Mouse (Mus musculus) ES-E14 (cell line): Measurements from ENCODE around the gene Cdpf1. TPM values are rescaled to one million over a fixed set of nuclear protein-coding genes. Genes with fewer than 3 reads are reported as not detected.

ENCODE experiments used
- DNase-seq: peaks from one replicate; pipeline ENCODE4 v3.0.0-alpha.2; 2013; ENCODE audit warnings: low read depth, low spot score
- H3K27ac ChIP-seq: 2 replicates; pipeline ENCODE4 v1.5.1; 2012; ENCODE audit warnings: low read depth, mild to moderate bottlenecking, low read length, moderate library complexity, mixed read lengths; ENCODE audit not compliant: poor library complexity, insufficient read depth, severe bottlenecking
- H3K36me3 ChIP-seq: 2 replicates; pipeline ENCODE4 v1.6.1; 2012; ENCODE audit warnings: mild to moderate bottlenecking, low read length, moderate library complexity, mixed read lengths; ENCODE audit not compliant: control insufficient read depth, poor library complexity, insufficient read depth, severe bottlenecking
- H3K4me1 ChIP-seq, 2 experiments: fragments of 150-350 bp in 1 of 2; sonication (generic) in 1 of 2; 2 replicates each; pipeline ENCODE4 v1.6.1; 2012; ENCODE audit warnings: low read length in 2 of 2, mild to moderate bottlenecking in 1 of 2, mixed read lengths in 1 of 2; ENCODE audit not compliant: control insufficient read depth in 2 of 2, insufficient read depth in 2 of 2, poor library complexity in 1 of 2
- H3K4me3 ChIP-seq, 2 experiments: fragments of 150-350 bp in 1 of 2; sonication (generic) in 1 of 2; 2 replicates each; pipeline ENCODE4 v1.5.1; 2012; ENCODE audit warnings: low read length in 2 of 2, low read depth in 1 of 2, mild to moderate bottlenecking in 1 of 2, mixed read lengths in 1 of 2; ENCODE audit not compliant: insufficient read depth in 1 of 2, poor library complexity in 1 of 2, severe bottlenecking in 1 of 2
- H3K9ac ChIP-seq: 2 replicates; pipeline ENCODE4 v1.6.1; 2012; ENCODE audit warnings: low read depth, mild to moderate bottlenecking, low read length, mixed read lengths; ENCODE audit not compliant: poor library complexity, insufficient read depth, severe bottlenecking
- H3K9me3 ChIP-seq: fragments of 150-350 bp; sonication (generic); 2 replicates; pipeline ENCODE4 v1.6.1; 2012; ENCODE audit warnings: low read depth, mild to moderate bottlenecking, low read length; ENCODE audit not compliant: control insufficient read depth, insufficient read depth
- CHD2 ChIP-seq: IDR thresholded peaks from 2 replicates; pipeline ENCODE4 v1.6.1; 2014; ENCODE audit warnings: mild to moderate bottlenecking, low read depth, low read length, inconsistent platforms
- HCFC1 ChIP-seq: IDR thresholded peaks from 2 replicates; pipeline ENCODE4 v1.6.1; 2012; ENCODE audit warnings: low read length, inconsistent platforms, borderline replicate concordance; ENCODE audit not compliant: insufficient read depth
- MAFK ChIP-seq: IDR thresholded peaks from 2 replicates; pipeline ENCODE4 v1.6.1; 2014; ENCODE audit warnings: mild to moderate bottlenecking, low read depth, low read length, inconsistent platforms; ENCODE audit not compliant: insufficient read depth
- ZC3H11A ChIP-seq: IDR thresholded peaks from 2 replicates; pipeline ENCODE4 v1.6.1; 2012; ENCODE audit warnings: low read depth, mild to moderate bottlenecking, inconsistent platforms, low read length, borderline replicate concordance
- ZNF384 ChIP-seq: IDR thresholded peaks from 2 replicates; pipeline ENCODE4 v1.6.1; 2012; ENCODE audit warnings: low read depth, low read length, inconsistent platforms
- in situ Hi-C, 2 experiments: fragments of 600-800 bp; cut with MboI; formaldehyde crosslinking; loops; one replicate each; pipeline ENCODE4 v1.15.1; 2025; ENCODE audit warnings: low sequenced_read_pairs in 2 of 2, inconsistent platforms in 1 of 2; ENCODE audit not compliant: unreplicated experiment in 2 of 2
- total RNA-seq: library from RNA; depleted of rRNA; stranded (reverse); fragments of 300-350 nt; gene quantifications from 2 replicates; pipeline ENCODE4 v1.2.3, GENCODE M21; 2012

Gene Cdpf1
- total RNA-seq, 1 experiment, result 22.6 TPM

- no peak overlapping the region for H3K9ac ChIP-seq
- peaks cover 0 to 3% of the 10 kb centered on the region in 2 experiments; a peak in 1 of 4 replicates for H3K4me1 ChIP-seq
- H3K9me3 ChIP-seq, result no peaks in the 10 kb centered on the region
- H3K4me3 ChIP-seq, result no peak overlapping the region
- no peak for DNase-seq
- H3K27ac ChIP-seq, result no peak overlapping the region
- in situ Hi-C loops, result no loop called here
- TF ChIP-seq ZC3H11A (no peak), HCFC1 (no peak), CHD2 (no peak), MAFK (no peak), ZNF384 (no peak)
- H3K36me3 ChIP-seq, result no peaks in the 10 kb centered on the region; the same call in 1 of the 2 replicates
Measured at GRCm38 (mm10) chr15:85806886-85807285, 4.6 kb downstream of the Cdpf1 start.

- no peaks in the 10 kb centered on the region for H3K9me3 ChIP-seq
- H3K9ac ChIP-seq, result no peak overlapping the region
- no peak overlapping the region for H3K4me3 ChIP-seq
- H3K27ac ChIP-seq, result no peak overlapping the region
- H3K36me3 ChIP-seq, result no peaks in the 10 kb centered on the region; the same call in 1 of the 2 replicates
- DNase-seq, result no peak
- in situ Hi-C loops, result no loop called here
- TF ChIP-seq ZNF384, result no peak
- TF ChIP-seq ZC3H11A, result no peak
- TF ChIP-seq HCFC1, result no peak
- TF ChIP-seq CHD2, result no peak
- TF ChIP-seq MAFK, result no peak
- no peaks in the 10 kb centered on the region for H3K4me1 ChIP-seq
Measured at GRCm38 (mm10) chr15:85802931-85803330, 8.6 kb downstream of the Cdpf1 start.

GRCm38 (mm10) chr15:85798676-85799075 is 12.8 kb downstream of the Cdpf1 start:
- no peak for TF ChIP-seq CHD2
- TF ChIP-seq ZC3H11A, result no peak
- no peak for TF ChIP-seq MAFK
- TF ChIP-seq HCFC1, result no peak
- no peak for TF ChIP-seq ZNF384
- in situ Hi-C loops, result no loop called here

GRCm38 (mm10) chr15:85795516-85795915 is 16.0 kb downstream of the Cdpf1 start:
- TF ChIP-seq ZNF384 (no peak), MAFK (no peak), HCFC1 (no peak), CHD2 (no peak), ZC3H11A (no peak)
- DNase-seq, result peak; percentile 31

More at GRCm38 (mm10) chr15:85798676-85799075, 12.8 kb downstream of the Cdpf1 start:
- peaks cover 0 to 2% of the 10 kb centered on the region in 2 experiments; a peak in 1 of 4 replicates for H3K4me1 ChIP-seq
- no peak for DNase-seq
- no peak overlapping the region for H3K27ac ChIP-seq
- no peaks in the 10 kb centered on the region for H3K36me3 ChIP-seq
- H3K9ac ChIP-seq, result no peak overlapping the region
- no peak overlapping the region for H3K4me3 ChIP-seq
- no peaks in the 10 kb centered on the region for H3K9me3 ChIP-seq

More at GRCm38 (mm10) chr15:85795516-85795915, 16.0 kb downstream of the Cdpf1 start:
- in situ Hi-C loops, result no loop called here
- no peaks in the 10 kb centered on the region for H3K9me3 ChIP-seq
- no peak overlapping the region for H3K27ac ChIP-seq
- no peak overlapping the region for H3K4me3 ChIP-seq
- H3K36me3 ChIP-seq, result no peaks in the 10 kb centered on the region
- peaks cover 0 to 2% of the 10 kb centered on the region in 2 experiments; a peak in 1 of 4 replicates for H3K4me1 ChIP-seq
- H3K9ac ChIP-seq, result no peak overlapping the region
